Mouse (Mus musculus) heart, postnatal 10 days (tissue): Measurements from ENCODE around the gene Gm20388. TPM values are rescaled to one million over a fixed set of nuclear protein-coding genes. Genes with fewer than 3 reads are reported as not detected.

ENCODE experiments used
- DNase-seq, 2 experiments: peaks; one replicate each; pipeline ENCODE4 v3.0.0; 2021
- intact Hi-C: fragments of 180-260 bp; cut with DNase I; formaldehyde crosslinking; loops from one replicate; pipeline ENCODE4 v1.15.1; 2025
- total RNA-seq, 2 experiments: library from RNA; stranded (reverse); gene quantifications; 2 replicates each; pipeline ENCODE4 v1.2.3; 2021

The Gm20388 gene
- total RNA-seq, 2 experiments from 2014 or later = 2.0 to 2.2 TPM

- intact Hi-C loops = no loop called here
- DNase-seq = peak; percentile 61 to 73
These were observed 1436.2 kb downstream of the Gm20388 start for GRCm38 (mm10) chr8:121346862-121347261.

- intact Hi-C loops = no loop called here
- DNase-seq = no peak
These were observed 1438.4 kb downstream of the Gm20388 start for GRCm38 (mm10) chr8:121348998-121349397.

GRCm38 (mm10) chr8:121350803-121351202 lies 1440.2 kb downstream of the Gm20388 start:
- intact Hi-C loops = no loop called here
- no peak for DNase-seq

GRCm38 (mm10) chr8:121354844-121355243 lies 1444.2 kb downstream of the Gm20388 start:
- intact Hi-C loops = no loop called here
- no peak for DNase-seq

- intact Hi-C loops = no loop called here
- no peak for DNase-seq
These were observed 1446.8 kb downstream of the Gm20388 start for GRCm38 (mm10) chr8:121357451-121357850.

- intact Hi-C loops = no loop called here
- peak; percentile 69 to 70 for DNase-seq
These were observed 1448.0 kb downstream of the Gm20388 start for GRCm38 (mm10) chr8:121358609-121359008.

- peak in 1 of 2 experiments; percentile 11 for DNase-seq
- intact Hi-C loops = no loop called here
These were observed 1448.7 kb downstream of the Gm20388 start for GRCm38 (mm10) chr8:121359131-121359981.

GRCm38 (mm10) chr8:121360001-121360400 lies 1449.4 kb downstream of the Gm20388 start:
- peak in 1 of 2 experiments; percentile 13 for DNase-seq
- intact Hi-C loops = no loop called here

GRCm38 (mm10) chr8:121361166-121361565 lies 1450.5 kb downstream of the Gm20388 start:
- intact Hi-C loops = no loop called here

GRCm38 (mm10) chr8:121364646-121365045 lies 1454.0 kb downstream of the Gm20388 start:
- intact Hi-C loops = no loop called here
- no peak for DNase-seq

More at GRCm38 (mm10) chr8:121361166-121361565, 1450.5 kb downstream of the Gm20388 start:
- no peak for DNase-seq

- intact Hi-C loops = no loop called here
- no peak for DNase-seq
These were observed 1454.5 kb downstream of the Gm20388 start for GRCm38 (mm10) chr8:121365150-121365549.

- peak; percentile 59 to 62 for DNase-seq
These were observed 1456.0 kb downstream of the Gm20388 start for GRCm38 (mm10) chr8:121366655-121367054.

GRCm38 (mm10) chr8:121368799-121369198 lies 1458.2 kb downstream of the Gm20388 start:
- intact Hi-C loops = no loop called here

More at GRCm38 (mm10) chr8:121366655-121367054, 1456.0 kb downstream of the Gm20388 start:
- intact Hi-C loops = no loop called here

GRCm38 (mm10) chr8:121369378-121369777 lies 1458.7 kb downstream of the Gm20388 start:
- no peak for DNase-seq
- intact Hi-C loops = no loop called here

More at GRCm38 (mm10) chr8:121368799-121369198, 1458.2 kb downstream of the Gm20388 start:
- DNase-seq = peak in 1 of 2 experiments; percentile 28

- intact Hi-C loops = no loop called here
- DNase-seq = no peak
These were observed 1460.6 kb downstream of the Gm20388 start for GRCm38 (mm10) chr8:121371287-121371686.

- intact Hi-C loops = no loop called here
- no peak for DNase-seq
These were observed 1461.4 kb downstream of the Gm20388 start for GRCm38 (mm10) chr8:121371911-121372638.

- DNase-seq = peak in 1 of 2 experiments; percentile 21
- intact Hi-C loops = no loop called here
These were observed 1462.0 kb downstream of the Gm20388 start for GRCm38 (mm10) chr8:121372639-121372986.

- intact Hi-C loops = no loop called here
These were observed 1463.6 kb downstream of the Gm20388 start for GRCm38 (mm10) chr8:121374284-121374683.

GRCm38 (mm10) chr8:121374777-121375176 lies 1464.1 kb downstream of the Gm20388 start:
- intact Hi-C loops = no loop called here
- peak; percentile 72 to 79 for DNase-seq

More at GRCm38 (mm10) chr8:121374284-121374683, 1463.6 kb downstream of the Gm20388 start:
- no peak for DNase-seq

- peak; percentile 91 to 96 for DNase-seq
- intact Hi-C loops = no loop called here
These were observed 1465.7 kb downstream of the Gm20388 start for GRCm38 (mm10) chr8:121376116-121376950.
